Mouse (Mus musculus) cerebellum, adult 9-11 months (tissue): Measurements from ENCODE around the gene Focad.
A peak's percentile ranks its signal among the peaks of the same experiment; 100 is the strongest.

Experiments used
- DNase-seq: peaks from one replicate; pipeline ENCODE4 v3.0.0; 2022

Focad gene

GRCm38 (mm10) chr4:88094062-88094767, at the start of gene Focad:
Focad (plus strand) TSS chr4:88094629.
- peak; percentile 99 for DNase-seq

GRCm38 (mm10) chr4:88045151-88045550, 49.3 kb upstream of the Focad start:
- no peak for DNase-seq

GRCm38 (mm10) chr4:88046280-88046679, 48.1 kb upstream of the Focad start:
- DNase-seq: no peak

GRCm38 (mm10) chr4:88075388-88075787, 19.0 kb upstream of the Focad start:
- no peak for DNase-seq

GRCm38 (mm10) chr4:88078983-88079382, 15.4 kb upstream of the Focad start:
- DNase-seq: no peak

GRCm38 (mm10) chr4:88081417-88081816, 13.0 kb upstream of the Focad start:
- DNase-seq: no peak

GRCm38 (mm10) chr4:88081885-88082284, 12.5 kb upstream of the Focad start:
- no peak for DNase-seq

GRCm38 (mm10) chr4:88082381-88082780, 12.0 kb upstream of the Focad start:
- DNase-seq: no peak

GRCm38 (mm10) chr4:88083781-88084180, 10.6 kb upstream of the Focad start:
- no peak for DNase-seq

GRCm38 (mm10) chr4:88090316-88090715, 4.1 kb upstream of the Focad start:
- DNase-seq: peak; percentile 76

- DNase-seq: no peak
Observed at GRCm38 (mm10) chr4:88094768-88095420, 465 bp downstream of the Focad start.

GRCm38 (mm10) chr4:88095693-88096092, 1.3 kb downstream of the Focad start:
- no peak for DNase-seq

- DNase-seq: no peak
Observed at GRCm38 (mm10) chr4:88108585-88108984, 14.2 kb downstream of the Focad start.

- DNase-seq: no peak
Observed at GRCm38 (mm10) chr4:88117331-88117730, 22.9 kb downstream of the Focad start.

GRCm38 (mm10) chr4:88117942-88118341, 23.5 kb downstream of the Focad start:
- no peak for DNase-seq

GRCm38 (mm10) chr4:88118750-88119395, 24.4 kb downstream of the Focad start:
- DNase-seq: no peak

- no peak for DNase-seq
Observed at GRCm38 (mm10) chr4:88120091-88120490, 25.7 kb downstream of the Focad start.

GRCm38 (mm10) chr4:88122472-88122871, 28.0 kb downstream of the Focad start:
- no peak for DNase-seq

- no peak for DNase-seq
Observed at GRCm38 (mm10) chr4:88135936-88136335, 41.5 kb downstream of the Focad start.

- DNase-seq: no peak
Observed at GRCm38 (mm10) chr4:88136528-88136927, 42.1 kb downstream of the Focad start.

GRCm38 (mm10) chr4:88138366-88138917, 44.0 kb downstream of the Focad start:
- no peak for DNase-seq

GRCm38 (mm10) chr4:88149462-88149861, 55.0 kb downstream of the Focad start:
- DNase-seq: no peak

- DNase-seq: no peak
Observed at GRCm38 (mm10) chr4:88155490-88156160, 61.2 kb downstream of the Focad start.
